ENCODE assay signal across 8 mouse cellular contexts in the genomic region with DNA sequence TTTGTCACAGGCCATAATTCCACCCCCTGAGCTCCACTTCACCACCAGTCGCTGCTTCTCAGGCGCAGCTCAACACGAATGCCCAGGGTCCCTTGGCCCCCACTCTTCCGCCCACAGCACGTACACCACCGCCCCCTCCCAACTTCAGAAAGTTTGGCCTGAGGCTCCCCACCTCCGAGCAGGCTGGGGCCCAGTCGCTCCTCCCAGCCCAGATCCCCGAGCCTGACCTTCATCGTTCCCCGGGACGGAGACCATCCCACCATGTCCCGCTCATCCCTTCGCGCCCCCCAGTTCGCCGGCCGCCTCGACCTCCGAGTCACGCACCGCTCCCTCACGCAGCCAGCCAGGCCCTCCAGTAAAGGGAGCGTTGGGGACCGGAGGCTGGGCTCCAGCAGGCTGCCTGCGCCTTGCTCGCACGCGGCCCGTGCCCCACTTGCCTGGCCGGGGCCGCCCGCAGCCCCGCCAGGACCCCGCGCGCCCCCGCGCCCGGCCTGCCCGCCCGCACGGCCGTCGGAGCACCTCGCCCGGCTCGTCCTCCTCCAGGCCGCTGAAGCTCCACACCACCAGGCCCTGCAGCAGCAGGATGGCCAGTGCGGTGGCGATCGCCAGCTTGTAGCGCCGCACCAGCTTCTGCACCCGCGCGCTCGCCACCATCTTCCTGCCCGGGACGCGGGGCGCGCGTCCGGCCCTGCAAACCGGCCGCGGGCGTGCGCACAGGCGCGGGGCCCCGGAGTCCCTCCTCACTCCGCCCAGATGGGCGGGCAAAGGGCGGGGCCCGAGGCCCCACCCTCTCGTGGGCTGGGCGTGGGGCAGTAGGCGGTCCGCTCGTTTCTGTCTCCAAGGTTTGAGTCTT. TPM values are rescaled to one million over a fixed set of nuclear protein-coding genes. Genes with fewer than 3 reads are reported as not detected.
DNase-seq lines count a peak whose midpoint lies in the region; ATAC-seq and TF ChIP-seq lines count a peak whose summit lies in the region.

Xylt2 (minus strand) TSS at position 762 of the 853 bp plus-strand sequence.

- 0 out of 2 replicates have a peak, but pooled peaks have one; percentile 3 for TF ChIP-seq CTCF in lung, postnatal 0 days (IDR thresholded peaks at IDR 0.05)

- TF ChIP-seq EP300 in lung, postnatal 0 days (IDR thresholded peaks at IDR 0.05): no peak

- DNase-seq in MEL-GATA-1-ER (ENCODE audit: extremely low read depth, low read depth): peak; percentile 37
- peak; percentile 90 for DNase-seq in cerebellum, adult 8-10 months
- peak; percentile 91 for DNase-seq in hindbrain, embryonic 10.5 days (ENCODE audit: low spot score)
- DNase-seq in layer of hippocampus, adult 9-11 months: peak; percentile 92
- peak; percentile 91 for DNase-seq in lung, postnatal 0 days (ENCODE audit: low spot score)
- peak; percentile 91 for DNase-seq in ovary, postnatal 14 days (ENCODE audit: low spot score)
- DNase-seq in thymus, postnatal 14 days: peak; percentile 96

- 0 out of 2 replicates have a peak, but pooled peaks cover 15% of the 10 kb centered on the region for H3K36me3 ChIP-seq in hindbrain, embryonic 10.5 days
- no peaks in the 10 kb centered on the region for H3K36me3 ChIP-seq in lung, postnatal 0 days (ENCODE audit: insufficient read depth, low read length)

- H3K9me3 ChIP-seq in hindbrain, embryonic 10.5 days: no peaks in the 10 kb centered on the region
- H3K9me3 ChIP-seq in lung, postnatal 0 days (ENCODE audit: low read length): no peaks in the 10 kb centered on the region

- under 1% methylated on average over 82 of the region's 82 CpGs for WGBS in hindbrain, embryonic 10.5 days
- under 1% methylated on average over 61 of the region's 82 CpGs for WGBS in lung, postnatal 0 days

- peak; percentile 82 for ATAC-seq in frontal cortex, adult (ENCODE audit: low TSS enrichment)
- ATAC-seq in lung, postnatal 0 days: peak; percentile 98

- H3K27me3 ChIP-seq in hindbrain, embryonic 10.5 days (ENCODE audit: insufficient read depth, poor library complexity, severe bottlenecking): no peaks in the 10 kb centered on the region
- H3K27me3 ChIP-seq in lung, postnatal 0 days (replicated peaks; ENCODE audit: insufficient read depth, low read length): no peaks in the 10 kb centered on the region

- H3K4me3 ChIP-seq in hindbrain, embryonic 10.5 days: peak within 1 kb of the TSS; percentile 97
- peak within 1 kb of the TSS; percentile 99 for H3K4me3 ChIP-seq in lung, postnatal 0 days (ENCODE audit: low read depth, low read length)

- H3K27ac ChIP-seq in hindbrain, embryonic 10.5 days: peak within 1 kb of the TSS; percentile 98
- H3K27ac ChIP-seq in lung, postnatal 0 days (ENCODE audit: low read length): peak within 1 kb of the TSS; percentile 26; the same call in 1 of the 2 replicates

- peak within 1 kb of the TSS; percentile 97 for H3K4me2 ChIP-seq in lung, postnatal 0 days (replicated peaks; ENCODE audit: low read depth, low read length)

- peak within 1 kb of the TSS; percentile 89 for H3K9ac ChIP-seq in lung, postnatal 0 days (replicated peaks; ENCODE audit: low read depth)

- peaks cover 44% of the 10 kb centered on the region for H3K4me1 ChIP-seq in hindbrain, embryonic 10.5 days (replicated peaks)
- H3K4me1 ChIP-seq in lung, postnatal 0 days (ENCODE audit: insufficient read depth, low read depth, low read length): peaks cover 7% of the 10 kb centered on the region; the same call in 1 of the 2 replicates

RNA-seq across cellular contexts. Expression of gene Xylt2, which starts in this region (rescaled TPM):
- 13.9 and 16.7 TPM in 2 replicates for polyA plus RNA-seq in hindbrain, embryonic 10.5 days (2016; fragmentation: Nextera tagmentation; extraction: Ambion mirVana)
- polyA plus RNA-seq in lung, postnatal 0 days (2015; fragmentation: Nextera tagmentation; extraction: Ambion mirVana): 13.3 and 14.1 TPM in 2 replicates

Comparison
In these comparisons a context has a peak if more than half of its experiments do, and no peak if none do; other contexts are left out.
1. Peak in every context shown above with its lines: DNase-seq, ATAC-seq, H3K4me3 ChIP-seq and H3K27ac ChIP-seq.
2. DNase-seq: peak in every context shown above with its lines; median percentile 96 in thymus, postnatal 14 days; 92 in layer of hippocampus, adult 9-11 months; 91 in hindbrain, embryonic 10.5 days; 91 in lung, postnatal 0 days; 91 in ovary, postnatal 14 days; 90 in cerebellum, adult 8-10 months; 37 in MEL-GATA-1-ER.